Mouse (Mus musculus) fibroblast of lung, adult 2 months (primary cell): Measurements from ENCODE around the gene Ptpn9.
"Not testable (repeated sequence)": the region's sequence is repeated elsewhere in the genome, so short reads cannot be mapped to it uniquely, and the experiment has no call there.

Experiments
- DNase-seq: peaks from one replicate; pipeline ENCODE4 v3.0.0-alpha.2; 2011; ENCODE audit warnings: low read depth

Ptpn9 gene

GRCm38 (mm10) chr9:56994286-56995197 lies at the start of gene Ptpn9:
Gene Ptpn9, plus strand, starts transcription at chr9:56994923.
- peak; percentile 51 for DNase-seq

- not testable (repeated sequence) for DNase-seq
These were observed 47.2 kb upstream of the Ptpn9 start for GRCm38 (mm10) chr9:56947481-56947880.

- DNase-seq, result not testable (repeated sequence)
These were observed 46.0 kb upstream of the Ptpn9 start for GRCm38 (mm10) chr9:56948699-56949098.

- no peak for DNase-seq
These were observed 45.0 kb upstream of the Ptpn9 start for GRCm38 (mm10) chr9:56949767-56950166.

- peak; percentile 97 for DNase-seq
These were observed 44.0 kb upstream of the Ptpn9 start, which contains the start of gene Snupn for GRCm38 (mm10) chr9:56950414-56951400. Gene Snupn, plus strand, starts transcription at chr9:56950878.

GRCm38 (mm10) chr9:56953562-56953961 lies 41.2 kb upstream of the Ptpn9 start:
- no peak for DNase-seq

DNA sequence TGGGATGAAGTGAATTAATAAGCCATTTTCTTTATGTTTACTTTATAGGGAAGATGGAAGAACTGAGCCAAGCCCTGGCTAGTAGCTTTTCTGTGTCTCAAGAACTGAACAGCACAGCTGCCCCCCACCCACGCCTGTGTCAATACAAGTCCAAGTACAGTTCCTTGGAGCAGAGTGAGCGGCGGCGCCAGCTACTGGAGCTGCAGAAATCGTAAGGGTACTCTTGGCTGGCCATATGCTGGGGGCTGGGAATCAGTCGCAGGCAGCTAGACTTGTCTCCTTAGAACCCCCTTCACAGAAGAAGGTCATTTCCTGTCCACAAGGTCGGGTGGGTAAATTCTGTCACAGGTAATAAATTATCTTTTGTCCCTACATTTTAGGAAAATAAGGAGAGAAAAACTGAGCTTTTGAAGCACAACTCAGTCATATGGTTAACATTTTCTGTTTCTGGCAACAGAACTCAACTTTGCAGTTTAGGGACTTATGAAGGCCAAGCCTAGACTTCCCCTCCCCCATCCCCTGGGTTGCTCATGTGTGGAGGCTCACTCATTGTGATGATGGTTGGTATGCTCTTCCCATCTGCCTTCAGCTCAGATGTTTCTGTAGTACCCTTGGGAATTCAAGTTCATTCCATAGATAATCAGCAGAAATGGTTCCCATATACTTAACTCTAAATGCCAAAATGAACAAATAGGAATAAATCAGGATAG lies 37.6 kb upstream of the Ptpn9 start:
- no peak for DNase-seq

- no peak for DNase-seq
These were observed 36.0 kb upstream of the Ptpn9 start for GRCm38 (mm10) chr9:56958689-56959088.

DNA sequence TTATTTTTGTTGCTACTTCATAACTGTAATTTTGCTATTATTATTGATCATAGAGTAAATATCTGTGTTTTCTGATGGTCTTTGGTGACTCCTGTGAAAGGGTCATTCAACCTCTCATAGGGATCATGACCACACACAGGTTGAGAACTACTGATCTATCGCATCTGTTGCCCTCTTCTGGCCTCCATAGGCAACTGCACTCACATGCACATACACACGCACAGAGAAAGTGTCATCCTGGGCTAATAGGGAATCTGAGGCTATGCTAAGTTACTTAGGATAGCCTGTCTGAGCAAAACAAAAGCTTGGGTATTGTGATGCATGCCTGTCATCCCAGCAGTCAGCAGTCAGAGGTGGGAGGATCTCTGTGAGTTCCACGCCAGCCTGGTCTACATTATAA lies 33.1 kb upstream of the Ptpn9 start:
- no peak for DNase-seq

- no peak for DNase-seq
These were observed 24.6 kb upstream of the Ptpn9 start for GRCm38 (mm10) chr9:56970158-56970557.

DNA sequence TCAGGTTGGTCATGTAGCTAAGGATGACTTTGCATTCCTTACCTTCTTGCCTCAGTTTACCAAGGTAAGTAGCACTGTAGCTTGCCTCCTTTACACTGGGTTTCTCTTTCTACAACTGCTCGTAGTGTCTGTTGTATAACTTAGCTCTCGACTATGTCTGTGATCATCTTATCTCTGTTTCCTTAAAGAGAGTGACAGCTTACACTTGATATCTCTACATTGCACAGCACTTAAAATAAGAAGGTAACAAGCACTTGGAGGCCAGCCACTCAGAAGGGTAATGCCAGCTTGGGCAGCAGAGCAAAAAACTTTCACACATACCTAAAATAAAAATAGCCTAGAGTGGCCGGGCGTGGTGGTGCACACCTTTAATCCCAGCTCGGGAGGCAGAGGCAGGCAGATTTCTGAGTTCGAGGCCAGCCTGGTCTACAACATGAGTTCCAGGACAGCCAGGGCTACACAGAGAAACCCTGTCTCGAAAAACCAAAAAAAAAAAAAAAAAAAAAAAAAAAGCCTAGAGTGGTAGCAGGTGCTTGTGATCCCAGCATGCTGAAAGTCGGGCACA lies 20.7 kb upstream of the Ptpn9 start:
- no peak for DNase-seq

- DNase-seq, result no peak
These were observed 19.5 kb upstream of the Ptpn9 start for GRCm38 (mm10) chr9:56975199-56975598.

GRCm38 (mm10) chr9:56980186-56980585 lies 14.5 kb upstream of the Ptpn9 start:
- no peak for DNase-seq

GRCm38 (mm10) chr9:56981502-56981901 lies 13.2 kb upstream of the Ptpn9 start:
- DNase-seq, result peak; percentile 41

GRCm38 (mm10) chr9:56995198-56996027 lies 690 bp downstream of the Ptpn9 start:
- DNase-seq, result no peak

DNA sequence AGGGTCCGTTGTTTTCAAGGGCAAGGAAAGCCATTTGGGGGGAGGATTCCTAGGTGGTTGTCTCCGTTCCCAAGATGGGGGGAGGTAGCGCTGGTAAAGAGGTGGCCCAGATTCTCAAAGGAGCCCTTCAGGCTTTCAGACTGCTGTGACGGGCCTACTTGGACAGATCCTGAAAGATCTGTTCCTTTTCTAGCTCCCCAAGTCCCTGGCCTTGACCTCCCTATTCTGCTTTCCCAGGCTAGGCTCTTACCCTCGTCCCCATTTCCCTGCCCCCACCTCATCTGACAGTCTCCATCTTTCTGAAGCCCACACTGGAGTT lies 1.3 kb downstream of the Ptpn9 start:
- DNase-seq, result no peak

- DNase-seq, result not testable (repeated sequence)
These were observed 2.5 kb downstream of the Ptpn9 start for GRCm38 (mm10) chr9:56997206-56997605.

GRCm38 (mm10) chr9:57003011-57003410 lies 8.3 kb downstream of the Ptpn9 start:
- DNase-seq, result no peak

GRCm38 (mm10) chr9:57012393-57012792 lies 17.7 kb downstream of the Ptpn9 start:
- DNase-seq, result no peak

DNA sequence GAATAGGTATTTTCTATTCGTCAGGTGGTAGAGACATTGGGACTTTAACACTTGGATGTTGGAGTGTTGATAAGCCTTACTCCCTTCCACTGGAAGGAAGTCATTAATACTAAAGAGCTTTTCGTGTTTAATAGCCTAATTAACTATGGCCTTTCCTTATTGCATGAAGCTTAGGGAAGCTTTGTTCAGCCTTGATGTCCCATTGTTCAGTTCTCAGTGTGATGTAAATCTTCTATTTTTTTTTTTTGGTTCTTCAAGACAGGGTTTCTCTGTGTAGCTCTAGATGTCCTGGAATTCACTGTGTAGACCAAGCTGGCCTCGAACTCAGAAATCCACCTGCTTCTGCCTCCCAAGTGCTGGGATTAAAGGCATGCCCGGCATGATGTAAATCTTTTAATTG lies 18.2 kb downstream of the Ptpn9 start:
- no peak for DNase-seq

- no peak for DNase-seq
These were observed 19.0 kb downstream of the Ptpn9 start for GRCm38 (mm10) chr9:57013756-57014155.
